Mouse (Mus musculus): ENCODE results near the gene Myo5c. TPM values are rescaled to one million over a fixed set of nuclear protein-coding genes. Genes with fewer than 3 reads are reported as not detected.
A peak's percentile ranks its signal among the peaks of the same experiment; 100 is the strongest.

Gene Myo5c
- total RNA-seq, 2 experiments from 2014 or later: 5.9 to 9.6 TPM

GRCm38 (mm10) chr9:75313138-75313831 lies 81.5 kb downstream of the Myo5c start:
- intact Hi-C loops (cut with DNase I; ENCODE audit: low total_unique reads): no loop called here
- DNase-seq: no peak

GRCm38 (mm10) chr9:75313832-75314516 lies 82.2 kb downstream of the Myo5c start:
- intact Hi-C loops (cut with DNase I; ENCODE audit: low total_unique reads): no loop called here
- peak; percentile 86 for DNase-seq

GRCm38 (mm10) chr9:75314517-75315105 lies 82.8 kb downstream of the Myo5c start:
- intact Hi-C loops (cut with DNase I; ENCODE audit: low total_unique reads): no loop called here
- no peak for DNase-seq

GRCm38 (mm10) chr9:75315238-75315637 lies 83.4 kb downstream of the Myo5c start:
- DNase-seq: no peak
- intact Hi-C loops (cut with DNase I; ENCODE audit: low total_unique reads): no loop called here

- DNase-seq: no peak
- intact Hi-C loops (cut with DNase I; ENCODE audit: low total_unique reads): no loop called here
Measured at GRCm38 (mm10) chr9:75316771-75317170, 85.0 kb downstream of the Myo5c start.

GRCm38 (mm10) chr9:75318196-75318595 lies 86.4 kb downstream of the Myo5c start:
- intact Hi-C loops (cut with DNase I; ENCODE audit: low total_unique reads): no loop called here
- DNase-seq: no peak

- intact Hi-C loops (cut with DNase I; ENCODE audit: low total_unique reads): no loop called here
- DNase-seq: no peak
Measured at GRCm38 (mm10) chr9:75319365-75319764, 87.5 kb downstream of the Myo5c start.

- intact Hi-C loops (cut with DNase I; ENCODE audit: low total_unique reads): no loop called here
Measured at GRCm38 (mm10) chr9:75322099-75322885, 90.5 kb downstream of the Myo5c start.

GRCm38 (mm10) chr9:75328047-75328446 lies 96.2 kb downstream of the Myo5c start:
- intact Hi-C loops (cut with DNase I; ENCODE audit: low total_unique reads): no loop called here
- no peak for DNase-seq

More at GRCm38 (mm10) chr9:75322099-75322885, 90.5 kb downstream of the Myo5c start:
- DNase-seq: no peak

GRCm38 (mm10) chr9:75330821-75331220 lies 99.0 kb downstream of the Myo5c start:
- no peak for DNase-seq
- intact Hi-C loops (cut with DNase I; ENCODE audit: low total_unique reads): no loop called here

GRCm38 (mm10) chr9:75334440-75334839 lies 102.6 kb downstream of the Myo5c start:
- DNase-seq: no peak
- intact Hi-C loops (cut with DNase I; ENCODE audit: low total_unique reads): no loop called here

- intact Hi-C loops (cut with DNase I; ENCODE audit: low total_unique reads): no loop called here
- no peak for DNase-seq
Measured at GRCm38 (mm10) chr9:75338016-75338415, 106.2 kb downstream of the Myo5c start.

GRCm38 (mm10) chr9:75342433-75342832 lies 110.6 kb downstream of the Myo5c start:
- intact Hi-C loops (cut with DNase I; ENCODE audit: low total_unique reads): no loop called here

GRCm38 (mm10) chr9:75347458-75347857 lies 115.6 kb downstream of the Myo5c start, which contains the start of gene Bcl2l10:
Gene Bcl2l10, plus strand, starts transcription at chr9:75347758.
- intact Hi-C loops (cut with DNase I; ENCODE audit: low total_unique reads): no loop called here

More at GRCm38 (mm10) chr9:75342433-75342832, 110.6 kb downstream of the Myo5c start:
- DNase-seq: no peak

GRCm38 (mm10) chr9:75348066-75348465 lies 116.2 kb downstream of the Myo5c start:
- no peak for DNase-seq
- intact Hi-C loops (cut with DNase I; ENCODE audit: low total_unique reads): no loop called here

More at GRCm38 (mm10) chr9:75347458-75347857, 115.6 kb downstream of the Myo5c start, which contains the start of gene Bcl2l10:
- DNase-seq: no peak

GRCm38 (mm10) chr9:75348641-75349040 lies 116.8 kb downstream of the Myo5c start:
- intact Hi-C loops (cut with DNase I; ENCODE audit: low total_unique reads): no loop called here
- no peak for DNase-seq

GRCm38 (mm10) chr9:75353094-75353493 lies 121.3 kb downstream of the Myo5c start:
- DNase-seq: no peak
- intact Hi-C loops (cut with DNase I; ENCODE audit: low total_unique reads): no loop called here

All from gastrocnemius, postnatal 14 days (tissue).